Mouse (Mus musculus): ENCODE results near the gene Gm10065. TPM values are rescaled to one million over a fixed set of nuclear protein-coding genes. Genes with fewer than 3 reads are reported as not detected.

Gm10065 gene
- total RNA-seq (2023), result not detected

GRCm38 (mm10) chr13:21478759-21479670 is at the start of gene Gm10065, which contains the start of gene Zkscan4:
Gm10065 (minus strand) TSS chr13:21479441.
Zkscan4 (plus strand) TSS chr13:21478907.

GRCm38 (mm10) chr13:21501182-21501581 is 21.9 kb upstream of the Gm10065 start, which contains the start of gene Gm11273:
Gm11273 (minus strand) TSS chr13:21501418.

GRCm38 (mm10) chr13:21495080-21495479 is 15.8 kb upstream of the Gm10065 start, which contains the start of gene AK157302:
AK157302 (plus strand) TSS chr13:21495223.

GRCm38 (mm10) chr13:21468061-21469019 is 10.9 kb downstream of the Gm10065 start, which contains the start of gene Nkapl:
Nkapl (minus strand) TSS chr13:21468509.

GRCm38 (mm10) chr13:21453449-21453848 is 25.8 kb downstream of the Gm10065 start, which contains the start of gene Zscan26:
Zscan26 (minus strand) TSS chr13:21453730.

GRCm38 (mm10) chr13:21440503-21441206 is 38.6 kb downstream of the Gm10065 start, which contains the start of gene Pgbd1:
Pgbd1 (minus strand) TSS chr13:21441058.

Other genes starting within 250 kb of the Gm10065 start
- gene Gpx5, start 186.7 kb downstream of the Gm10065 start, total RNA-seq (2023), result not detected
- gene Gpx6, start 167.3 kb downstream of the Gm10065 start, total RNA-seq (2023), result not detected
- not detected for gene Olfr1367, start 132.5 kb downstream of the Gm10065 start, total RNA-seq (2023)
- gene Zscan12, start 116.6 kb downstream of the Gm10065 start, total RNA-seq (2023), result 1 to 10 TPM; 2.3 to 2.9 TPM
- gene Zkscan3, start 76.7 kb downstream of the Gm10065 start, total RNA-seq (2023), result 10 to 100 TPM; 23.5 to 24.5 TPM
- gene Pgbd1, start 38.4 kb downstream of the Gm10065 start, total RNA-seq (2023), result not detected
- 1 to 10 TPM; 8.4 to 9.1 TPM for gene Zscan26, start 25.7 kb downstream of the Gm10065 start, total RNA-seq (2023)
- not detected for gene Nkapl, start 10.9 kb downstream of the Gm10065 start, total RNA-seq (2023)
- under 1 TPM in 1 of 2 experiments, not detected in 1; 0.22 TPM for gene Zkscan4, start 534 bp downstream of the Gm10065 start, total RNA-seq (2023)
- 1 to 10 TPM; 2.4 to 2.7 TPM for gene AK157302, start 15.8 kb upstream of the Gm10065 start, total RNA-seq (2023)
- gene Gm11273, start 22.0 kb upstream of the Gm10065 start, total RNA-seq (2023), result 10 to 100 TPM; 11.5 to 12.9 TPM
- 1 to 10 TPM; 2.4 to 3.9 TPM for gene Zkscan8, start 51.7 kb upstream of the Gm10065 start, total RNA-seq (2023)
- not detected for gene Olfr1366, start 63.4 kb upstream of the Gm10065 start, total RNA-seq (2023)
- gene Olfr1535, start 80.5 kb upstream of the Gm10065 start, total RNA-seq (2023), result not detected
- gene Olfr1364, start 102.3 kb upstream of the Gm10065 start, total RNA-seq (2023), result not detected
- gene Olfr1362, start 134.6 kb upstream of the Gm10065 start, total RNA-seq (2023), result not detected
- gene Olfr11, start 163.1 kb upstream of the Gm10065 start, total RNA-seq (2023), result not detected
- gene Olfr1361, start 183.9 kb upstream of the Gm10065 start, total RNA-seq (2023), result not detected
- not detected for gene Olfr1360, start 198.0 kb upstream of the Gm10065 start, total RNA-seq (2023)
- gene Olfr1359, start 218.7 kb upstream of the Gm10065 start, total RNA-seq (2023), result not detected
- 1,000 to 10,000 TPM; 1,112 to 1,155 TPM for gene Hist1h2bl, start 236.7 kb upstream of the Gm10065 start, total RNA-seq (2023)
- 100 to 1,000 TPM; 381 to 445 TPM for gene Hist1h2ai, start 237.0 kb upstream of the Gm10065 start, total RNA-seq (2023)
- 1,000 to 10,000 TPM; 1,706 to 1,716 TPM for gene Hist1h3h, start 238.2 kb upstream of the Gm10065 start, total RNA-seq (2023)
- gene Hist1h2bm, start 242.6 kb upstream of the Gm10065 start, total RNA-seq (2023), result 100 to 1,000 TPM; 312 to 338 TPM